Mouse (Mus musculus) forebrain, embryonic 11.5 days (tissue): ENCODE measurements around the gene Tomm34. TPM values are rescaled to one million over a fixed set of nuclear protein-coding genes. Genes with fewer than 3 reads are reported as not detected.

Experiments used
- ATAC-seq: fragments of 200-750 bp; cut with Nextera tagmentation; replicated peaks from 2 replicates; pipeline ENCODE4 v1.8.0; 2017; ENCODE audit warnings: moderate TSS enrichment; ENCODE audit not compliant: low FRiP score
- DNase-seq: peaks from one replicate; pipeline ENCODE4 v3.0.0-alpha.2; 2017; ENCODE audit warnings: low spot score
- H3K27ac ChIP-seq: fragments of 300-500 bp; sonication (generic); 2 replicates; pipeline ENCODE4 v1.5.1; 2014; ENCODE audit warnings: low read depth, low read length
- H3K27me3 ChIP-seq: fragments of 300-500 bp; sonication (generic); 2 replicates; pipeline ENCODE4 v1.6.1; 2014; ENCODE audit warnings: mild to moderate bottlenecking, low read length, mixed read lengths; ENCODE audit not compliant: control insufficient read depth, insufficient read depth
- H3K36me3 ChIP-seq: fragments of 300-500 bp; sonication (generic); 2 replicates; pipeline ENCODE4 v1.6.1; 2014; ENCODE audit warnings: mild to moderate bottlenecking, low read length, moderate library complexity, mixed read lengths; ENCODE audit not compliant: control insufficient read depth, insufficient read depth
- H3K4me1 ChIP-seq: fragments of 300-500 bp; sonication (generic); replicated peaks from 2 replicates; pipeline ENCODE4 v1.6.1; 2014; ENCODE audit warnings: low read length, mixed read lengths; ENCODE audit not compliant: control insufficient read depth, insufficient read depth
- H3K4me2 ChIP-seq: fragments of 300-500 bp; sonication (generic); 2 replicates; pipeline ENCODE4 v1.6.1; 2014; ENCODE audit warnings: low read depth, mild to moderate bottlenecking, low read length, moderate library complexity, mixed read lengths; ENCODE audit not compliant: severe bottlenecking
- H3K4me3 ChIP-seq: fragments of 300-500 bp; sonication (generic); 2 replicates; pipeline ENCODE4 v1.5.1; 2014; ENCODE audit warnings: low read depth, low read length
- H3K9ac ChIP-seq: fragments of 300-500 bp; sonication (generic); 2 replicates; pipeline ENCODE4 v1.6.1; 2014; ENCODE audit warnings: low read length
- H3K9me3 ChIP-seq: fragments of 300-500 bp; sonication (generic); 2 replicates; pipeline ENCODE4 v1.6.1; 2016; ENCODE audit warnings: low read length, mixed read lengths; ENCODE audit not compliant: control insufficient read depth
- WGBS: fragments of 180-500 bp; shearing (Covaris S2); extraction: QIAGEN DNeasy Blood & Tissue Kit; methylation state at CpG from one replicate; pipeline ENCODE4 v1.1.7; 2014; 5-methylcytosine and 5-hydroxymethylcytosine counted together
- polyA plus RNA-seq: library from polyadenylated mRNA; unstranded; fragments of >200 nt; fragmentation: Nextera tagmentation; extraction: Ambion mirVana; gene quantifications from 2 replicates; pipeline ENCODE4 v1.2.1, GENCODE M21; 2014

Tomm34 gene
- polyA plus RNA-seq, 1 experiment from 2014 or later: 52.7 TPM

GRCm38 (mm10) chr2:164018910-164019309 is 52.1 kb downstream of the Tomm34 start:
- Histone ChIP-seq H3K27me3 (no peaks in the 10 kb centered on the region), H3K27ac (no peak overlapping the region), H3K9me3 (no peaks in the 10 kb centered on the region), H3K36me3 (peaks cover 9% of the 10 kb centered on the region; the same call in 1 of the 2 replicates), H3K9ac (no peak overlapping the region), H3K4me3 (no peak overlapping the region), H3K4me2 (no peak overlapping the region), H3K4me1 (no peaks in the 10 kb centered on the region)
- DNase-seq (no peak), ATAC-seq (no peak)
- WGBS: 97% methylated on average over 3 of the region's 3 CpGs

- 97% methylated on average over 16 of the region's 16 CpGs for WGBS
- H3K9me3 ChIP-seq: no peaks in the 10 kb centered on the region
- no peak for ATAC-seq
- peaks cover 9% of the 10 kb centered on the region; the same call in 1 of the 2 replicates for H3K36me3 ChIP-seq
- no peak for DNase-seq
- no peaks in the 10 kb centered on the region for H3K27me3 ChIP-seq
- H3K4me3 ChIP-seq: no peak overlapping the region
- no peak overlapping the region for H3K4me2 ChIP-seq
- no peak overlapping the region for H3K27ac ChIP-seq
- H3K9ac ChIP-seq: no peak overlapping the region
- H3K4me1 ChIP-seq: no peaks in the 10 kb centered on the region
These were observed 55.7 kb downstream of the Tomm34 start for GRCm38 (mm10) chr2:164015304-164015703.

GRCm38 (mm10) chr2:164010944-164011343 is 60.0 kb downstream of the Tomm34 start:
- Histone ChIP-seq H3K9ac (no peak overlapping the region), H3K9me3 (no peaks in the 10 kb centered on the region), H3K27ac (no peak overlapping the region), H3K4me1 (no peaks in the 10 kb centered on the region), H3K4me2 (no peak overlapping the region), H3K4me3 (no peak overlapping the region), H3K27me3 (no peaks in the 10 kb centered on the region), H3K36me3 (peaks cover 4% of the 10 kb centered on the region; the same call in 1 of the 2 replicates)
- no peak for ATAC-seq
- DNase-seq: no peak
- WGBS: 91% methylated on average over 3 of the region's 3 CpGs

GRCm38 (mm10) chr2:164010496-164010895 is 60.5 kb downstream of the Tomm34 start:
- Histone ChIP-seq H3K27ac (no peak overlapping the region), H3K9ac (no peak overlapping the region), H3K36me3 (peaks cover 4% of the 10 kb centered on the region; the same call in 1 of the 2 replicates), H3K4me2 (no peak overlapping the region), H3K4me3 (no peak overlapping the region), H3K9me3 (no peaks in the 10 kb centered on the region), H3K27me3 (no peaks in the 10 kb centered on the region), H3K4me1 (no peaks in the 10 kb centered on the region)
- DNase-seq (no peak), ATAC-seq (no peak)
- WGBS: 90% methylated on average over 5 of the region's 5 CpGs

- H3K36me3 ChIP-seq: no peaks in the 10 kb centered on the region
- ATAC-seq (no peak), DNase-seq (no peak)
- H3K27ac ChIP-seq: no peak overlapping the region
- no peak overlapping the region for H3K4me2 ChIP-seq
- no peaks in the 10 kb centered on the region for H3K27me3 ChIP-seq
- WGBS: 92% methylated on average over 6 of the region's 6 CpGs
- no peak overlapping the region for H3K9ac ChIP-seq
- no peaks in the 10 kb centered on the region for H3K9me3 ChIP-seq
- no peak overlapping the region for H3K4me3 ChIP-seq
- no peaks in the 10 kb centered on the region for H3K4me1 ChIP-seq
These were observed 61.7 kb downstream of the Tomm34 start for GRCm38 (mm10) chr2:164009227-164009626.

GRCm38 (mm10) chr2:164007987-164008545 is 62.9 kb downstream of the Tomm34 start:
- Histone ChIP-seq H3K9ac (no peak overlapping the region), H3K36me3 (no peaks in the 10 kb centered on the region), H3K4me1 (no peaks in the 10 kb centered on the region), H3K27me3 (no peaks in the 10 kb centered on the region), H3K4me2 (no peak overlapping the region), H3K4me3 (no peak overlapping the region), H3K27ac (no peak overlapping the region), H3K9me3 (no peaks in the 10 kb centered on the region)
- 81% methylated on average over 2 of the region's 2 CpGs for WGBS
- DNase-seq (no peak), ATAC-seq (no peak)

GRCm38 (mm10) chr2:164007547-164007946 is 63.4 kb downstream of the Tomm34 start:
- Histone ChIP-seq H3K27me3 (no peaks in the 10 kb centered on the region), H3K4me2 (no peak overlapping the region), H3K27ac (no peak overlapping the region), H3K36me3 (no peaks in the 10 kb centered on the region), H3K9me3 (no peaks in the 10 kb centered on the region), H3K9ac (no peak overlapping the region), H3K4me3 (no peak overlapping the region), H3K4me1 (no peaks in the 10 kb centered on the region)
- 90% methylated on average over 8 of the region's 8 CpGs for WGBS
- no peak for DNase-seq
- no peak for ATAC-seq

- H3K4me2 ChIP-seq: no peak overlapping the region
- no peak overlapping the region for H3K9ac ChIP-seq
- H3K36me3 ChIP-seq: no peaks in the 10 kb centered on the region
- no peaks in the 10 kb centered on the region for H3K4me1 ChIP-seq
- DNase-seq: no peak
- no peaks in the 10 kb centered on the region for H3K27me3 ChIP-seq
- ATAC-seq: no peak
- 81% methylated on average over 10 of the region's 10 CpGs for WGBS
- no peak overlapping the region for H3K27ac ChIP-seq
- no peak overlapping the region for H3K4me3 ChIP-seq
- H3K9me3 ChIP-seq: no peaks in the 10 kb centered on the region
These were observed 64.0 kb downstream of the Tomm34 start for GRCm38 (mm10) chr2:164006932-164007331.

- Histone ChIP-seq H3K9me3 (no peaks in the 10 kb centered on the region), H3K36me3 (no peaks in the 10 kb centered on the region), H3K27me3 (no peaks in the 10 kb centered on the region), H3K4me2 (no peak overlapping the region), H3K27ac (no peak overlapping the region), H3K9ac (no peak overlapping the region), H3K4me1 (no peaks in the 10 kb centered on the region), H3K4me3 (no peak overlapping the region)
- ATAC-seq: no peak
- 80% methylated on average over 5 of the region's 5 CpGs for WGBS
- no peak for DNase-seq
These were observed 66.5 kb downstream of the Tomm34 start for GRCm38 (mm10) chr2:164004503-164004902.
